Mouse (Mus musculus): ENCODE measurements around the gene Arhgap33.
"Not testable (repeated sequence)": the region's sequence is repeated elsewhere in the genome, so short reads cannot be mapped to it uniquely, and the experiment has no call there.

Arhgap33 gene

DNA sequence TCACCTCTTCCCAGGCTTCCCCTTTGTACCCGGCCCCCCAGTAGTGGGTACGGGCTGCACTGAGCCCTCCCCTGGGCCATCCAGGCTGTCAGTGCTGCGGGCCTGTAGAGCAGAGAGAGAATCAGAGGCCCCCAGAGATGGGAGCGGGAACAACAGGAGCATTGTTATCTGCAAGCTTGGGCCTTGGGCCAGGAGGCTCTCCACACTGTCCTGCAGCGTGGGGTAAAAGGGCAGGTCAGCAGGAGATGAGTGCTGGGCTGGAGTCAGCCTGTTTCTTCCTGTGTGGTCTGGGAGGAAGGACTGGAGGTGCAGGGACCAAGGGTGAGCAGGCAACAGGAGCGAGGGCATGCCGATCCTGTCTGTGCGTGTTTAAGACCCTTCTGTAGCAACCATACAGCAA, 1.9 kb downstream of the Arhgap33 start:
- DNase-seq (ENCODE audit: low read depth, low spot score): no peak
- no peaks in the 10 kb centered on the region for H3K27me3 ChIP-seq (ENCODE audit: control insufficient read depth, insufficient read depth, low read length, poor library complexity, severe bottlenecking)
- H3K36me3 ChIP-seq (ENCODE audit: control insufficient read depth, insufficient read depth, low read length, poor library complexity, severe bottlenecking): no peaks in the 10 kb centered on the region

DNA sequence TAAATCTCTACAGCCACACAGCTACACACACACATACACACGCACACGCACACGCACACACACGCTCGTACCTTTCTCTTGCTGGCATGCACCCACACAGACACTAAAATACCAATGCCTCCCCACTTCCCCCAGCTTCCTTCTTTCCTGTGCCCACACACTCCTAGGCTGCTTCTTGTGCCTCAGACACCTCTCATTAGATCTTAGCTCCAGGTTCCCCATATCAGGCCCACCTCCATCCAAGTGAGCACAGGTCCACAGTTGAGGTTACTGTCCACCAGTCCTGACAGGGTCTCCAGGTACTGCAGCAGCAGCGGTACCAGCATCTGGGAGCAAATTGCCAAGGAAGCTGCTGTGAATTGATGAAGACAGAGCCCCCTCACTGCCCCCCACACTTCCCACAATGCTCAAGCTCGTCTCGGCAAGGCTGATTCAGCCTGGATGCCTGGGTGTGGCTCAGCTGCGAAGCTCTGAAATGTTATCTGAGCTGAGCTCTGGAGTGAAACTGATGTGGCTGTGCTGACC, 3.5 kb downstream of the Arhgap33 start:
- no peak for DNase-seq (ENCODE audit: low read depth, low spot score)
- Histone ChIP-seq H3K27me3 (ENCODE audit: control insufficient read depth, insufficient read depth, low read length, poor library complexity, severe bottlenecking) (no peaks in the 10 kb centered on the region), H3K36me3 (ENCODE audit: control insufficient read depth, insufficient read depth, low read length, poor library complexity, severe bottlenecking) (no peaks in the 10 kb centered on the region)

DNA sequence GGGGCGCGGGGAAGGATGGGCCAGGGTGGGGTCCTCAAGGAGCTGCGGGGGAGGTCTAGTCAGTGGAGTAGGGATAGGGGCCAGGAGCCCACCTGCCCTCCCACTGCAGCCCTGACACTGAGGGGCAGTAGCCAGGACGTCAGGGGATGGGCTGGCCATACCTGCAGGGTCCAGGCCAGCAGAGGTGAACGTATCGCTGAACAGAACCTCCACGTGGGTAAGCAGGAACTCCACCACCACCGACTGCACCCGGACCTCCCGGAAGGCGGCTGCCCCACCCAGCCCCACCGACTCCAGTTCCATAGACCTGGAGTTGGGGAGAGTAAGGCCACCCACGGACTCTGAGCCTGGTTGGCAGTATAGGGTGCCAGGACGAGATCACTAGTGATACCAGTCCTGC, 7.9 kb downstream of the Arhgap33 start:
- no peaks in the 10 kb centered on the region for H3K27me3 ChIP-seq (ENCODE audit: control insufficient read depth, insufficient read depth, low read length, poor library complexity, severe bottlenecking)

DNA sequence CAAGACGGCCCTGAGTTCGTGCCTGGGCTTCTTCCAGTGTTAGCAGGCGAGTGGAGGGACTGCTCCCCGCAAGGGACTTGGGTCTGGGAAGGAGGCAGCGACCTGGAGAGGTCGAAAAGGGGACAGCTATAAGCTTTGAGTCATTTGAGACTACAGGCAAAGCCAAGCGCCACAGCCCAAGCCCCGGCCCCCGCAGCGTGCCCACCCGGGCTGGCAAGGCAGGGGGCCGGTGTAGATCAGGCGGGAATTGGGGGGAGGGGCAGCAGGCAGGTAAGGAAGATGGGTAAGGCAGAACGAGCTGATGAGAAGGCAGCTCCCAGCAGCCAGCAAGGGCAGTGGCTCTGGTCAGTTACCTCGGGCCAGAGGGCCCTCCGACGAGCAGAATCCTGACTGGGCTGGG, 8.5 kb downstream of the Arhgap33 start:
- Histone ChIP-seq H3K36me3 (ENCODE audit: control insufficient read depth, insufficient read depth, low read length, poor library complexity, severe bottlenecking) (no peaks in the 10 kb centered on the region), H3K27me3 (ENCODE audit: control insufficient read depth, insufficient read depth, low read length, poor library complexity, severe bottlenecking) (no peaks in the 10 kb centered on the region)
- no peak for DNase-seq (ENCODE audit: low read depth, low spot score)

More for the DNA sequence above, 7.9 kb downstream of the Arhgap33 start:
- no peak for DNase-seq (ENCODE audit: low read depth, low spot score)
- H3K36me3 ChIP-seq (ENCODE audit: control insufficient read depth, insufficient read depth, low read length, poor library complexity, severe bottlenecking): no peaks in the 10 kb centered on the region

DNA sequence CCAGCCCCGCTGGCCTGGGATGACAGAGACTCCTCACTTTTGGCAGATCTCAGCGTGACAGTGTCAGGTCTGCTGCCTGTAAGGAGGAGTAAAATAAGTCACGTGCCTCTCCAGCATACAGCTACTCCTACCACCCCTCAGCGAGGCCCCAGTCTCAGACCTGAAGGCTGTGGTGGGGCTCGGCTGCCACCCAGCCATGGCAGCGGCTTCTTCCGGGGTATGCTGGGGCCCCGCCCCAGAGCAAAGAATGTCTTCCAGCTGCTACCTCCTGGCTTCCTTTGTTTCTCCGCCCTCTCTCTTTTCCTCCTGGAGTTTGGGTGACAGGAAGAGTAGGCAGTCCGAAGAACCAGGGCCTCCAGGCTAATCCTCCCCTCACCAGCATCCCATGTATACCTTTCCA, 8.9 kb downstream of the Arhgap33 start:
- DNase-seq (ENCODE audit: low read depth, low spot score): no peak
- Histone ChIP-seq H3K27me3 (ENCODE audit: control insufficient read depth, insufficient read depth, low read length, poor library complexity, severe bottlenecking) (no peaks in the 10 kb centered on the region), H3K36me3 (ENCODE audit: control insufficient read depth, insufficient read depth, low read length, poor library complexity, severe bottlenecking) (no peaks in the 10 kb centered on the region)

DNA sequence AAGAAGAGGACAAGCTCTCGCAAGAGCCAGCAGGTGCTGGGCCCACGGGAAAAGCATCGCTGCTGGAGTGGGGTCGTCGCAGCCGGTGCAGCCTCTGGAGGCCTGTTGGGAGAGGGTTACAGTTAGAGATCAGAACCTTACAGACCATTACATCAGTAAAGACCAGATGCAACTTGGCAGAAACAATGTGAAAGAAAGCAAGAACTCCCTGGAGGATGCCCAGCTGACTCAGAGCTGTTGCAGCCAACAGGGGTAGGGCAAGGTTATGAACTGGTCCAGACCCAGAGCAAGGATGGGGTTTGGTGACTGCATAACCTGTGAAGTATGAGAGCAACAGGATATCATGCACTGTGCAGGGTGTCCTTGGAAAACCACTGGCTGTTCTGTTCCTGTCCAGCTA, 10.4 kb downstream of the Arhgap33 start:
- no peak for DNase-seq (ENCODE audit: low read depth, low spot score)
- Histone ChIP-seq H3K27me3 (ENCODE audit: control insufficient read depth, insufficient read depth, low read length, poor library complexity, severe bottlenecking) (no peaks in the 10 kb centered on the region), H3K36me3 (ENCODE audit: control insufficient read depth, insufficient read depth, low read length, poor library complexity, severe bottlenecking) (no peaks in the 10 kb centered on the region)

DNA sequence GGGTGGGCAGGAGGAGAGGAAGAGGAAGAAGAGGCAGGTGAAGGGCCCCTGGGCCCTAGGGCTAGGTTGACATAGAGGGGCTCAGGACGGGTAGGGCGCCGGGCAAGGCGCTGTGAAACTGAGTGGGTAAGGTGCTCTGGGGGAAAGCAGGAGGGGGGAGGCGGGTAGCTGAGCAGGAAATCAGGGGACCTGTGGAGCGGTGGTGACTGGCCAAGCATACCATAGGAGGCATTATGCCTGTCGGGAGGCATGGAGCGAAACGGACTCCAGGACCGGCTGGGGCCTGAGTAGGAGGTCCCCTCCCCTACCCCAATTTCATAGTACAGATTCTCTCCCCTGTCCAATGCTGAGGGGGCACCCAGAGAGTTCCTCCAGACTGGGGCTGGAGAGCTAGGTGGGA, 12.0 kb downstream of the Arhgap33 start:
- DNase-seq (ENCODE audit: low read depth, low spot score): no peak
- Histone ChIP-seq H3K27me3 (ENCODE audit: control insufficient read depth, insufficient read depth, low read length, poor library complexity, severe bottlenecking) (no peaks in the 10 kb centered on the region), H3K36me3 (ENCODE audit: control insufficient read depth, insufficient read depth, low read length, poor library complexity, severe bottlenecking) (no peaks in the 10 kb centered on the region)

DNA sequence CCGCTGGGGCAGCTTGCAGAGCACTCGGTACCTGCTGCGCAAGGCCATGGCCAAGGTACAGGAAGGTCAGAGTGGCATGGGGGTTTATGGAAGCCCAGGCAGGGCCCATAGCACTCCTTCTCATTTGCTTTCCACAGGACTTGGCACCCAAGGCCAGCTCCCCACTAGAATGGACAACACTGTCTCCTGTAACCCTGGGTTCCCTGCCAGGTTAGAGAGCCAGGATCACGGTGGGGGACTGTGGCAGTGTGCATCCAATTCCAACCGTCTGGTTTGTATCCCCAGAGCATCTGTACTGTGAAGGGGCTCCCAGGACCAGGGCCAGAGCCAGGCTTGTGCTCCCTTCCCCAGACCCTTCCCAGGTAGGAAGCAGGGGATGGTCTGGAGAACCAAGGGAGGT, 14.0 kb downstream of the Arhgap33 start:
- Histone ChIP-seq H3K27me3 (ENCODE audit: control insufficient read depth, insufficient read depth, low read length, poor library complexity, severe bottlenecking) (no peaks in the 10 kb centered on the region), H3K36me3 (ENCODE audit: control insufficient read depth, insufficient read depth, low read length, poor library complexity, severe bottlenecking) (no peaks in the 10 kb centered on the region)
- DNase-seq (ENCODE audit: low read depth, low spot score): no peak

DNA sequence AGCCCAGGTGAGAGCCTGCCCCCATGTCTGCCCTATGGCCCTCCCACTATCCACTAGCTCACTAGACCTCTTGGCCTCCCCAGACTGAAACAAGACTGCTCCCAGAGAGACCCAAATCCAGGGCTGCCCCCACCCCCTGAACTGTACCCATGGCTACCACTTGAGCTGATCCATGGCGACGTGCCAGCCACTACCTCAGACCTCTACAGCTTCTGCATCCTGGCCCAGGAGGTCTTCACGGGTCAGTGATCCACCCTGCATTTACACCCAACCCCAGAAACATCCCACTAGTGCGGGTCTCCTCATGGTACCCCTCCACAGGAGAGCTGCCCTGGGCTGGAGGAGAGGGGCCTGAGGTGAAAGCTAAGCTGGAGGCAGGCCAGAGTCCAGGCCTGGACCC, 14.5 kb downstream of the Arhgap33 start:
- DNase-seq (ENCODE audit: low read depth, low spot score): no peak
- no peaks in the 10 kb centered on the region for H3K27me3 ChIP-seq (ENCODE audit: control insufficient read depth, insufficient read depth, low read length, poor library complexity, severe bottlenecking)
- no peaks in the 10 kb centered on the region for H3K36me3 ChIP-seq (ENCODE audit: control insufficient read depth, insufficient read depth, low read length, poor library complexity, severe bottlenecking)

DNA sequence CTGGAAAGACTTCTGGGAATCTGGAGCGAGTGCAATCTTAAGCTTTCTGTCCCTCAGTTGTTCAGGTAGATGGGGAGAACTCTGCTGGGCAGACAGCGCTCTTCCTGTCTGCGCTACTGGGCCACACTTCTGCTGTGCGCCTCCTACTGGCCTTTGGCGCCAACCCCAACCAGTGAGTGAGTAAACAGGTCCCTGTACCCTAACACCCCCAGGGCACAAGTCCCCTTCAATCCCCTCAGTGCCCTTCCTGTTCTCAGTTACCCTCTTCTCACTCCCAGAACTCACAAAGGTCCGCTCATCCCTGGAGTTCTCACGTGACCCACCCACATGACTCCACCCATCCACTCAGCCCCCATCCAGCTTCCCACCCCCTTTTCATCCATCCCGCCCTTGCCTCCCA, 16.5 kb downstream of the Arhgap33 start:
- Histone ChIP-seq H3K27me3 (ENCODE audit: control insufficient read depth, insufficient read depth, low read length, poor library complexity, severe bottlenecking) (no peaks in the 10 kb centered on the region), H3K36me3 (ENCODE audit: control insufficient read depth, insufficient read depth, low read length, poor library complexity, severe bottlenecking) (no peaks in the 10 kb centered on the region)
- no peak for DNase-seq (ENCODE audit: low read depth, low spot score)

DNA sequence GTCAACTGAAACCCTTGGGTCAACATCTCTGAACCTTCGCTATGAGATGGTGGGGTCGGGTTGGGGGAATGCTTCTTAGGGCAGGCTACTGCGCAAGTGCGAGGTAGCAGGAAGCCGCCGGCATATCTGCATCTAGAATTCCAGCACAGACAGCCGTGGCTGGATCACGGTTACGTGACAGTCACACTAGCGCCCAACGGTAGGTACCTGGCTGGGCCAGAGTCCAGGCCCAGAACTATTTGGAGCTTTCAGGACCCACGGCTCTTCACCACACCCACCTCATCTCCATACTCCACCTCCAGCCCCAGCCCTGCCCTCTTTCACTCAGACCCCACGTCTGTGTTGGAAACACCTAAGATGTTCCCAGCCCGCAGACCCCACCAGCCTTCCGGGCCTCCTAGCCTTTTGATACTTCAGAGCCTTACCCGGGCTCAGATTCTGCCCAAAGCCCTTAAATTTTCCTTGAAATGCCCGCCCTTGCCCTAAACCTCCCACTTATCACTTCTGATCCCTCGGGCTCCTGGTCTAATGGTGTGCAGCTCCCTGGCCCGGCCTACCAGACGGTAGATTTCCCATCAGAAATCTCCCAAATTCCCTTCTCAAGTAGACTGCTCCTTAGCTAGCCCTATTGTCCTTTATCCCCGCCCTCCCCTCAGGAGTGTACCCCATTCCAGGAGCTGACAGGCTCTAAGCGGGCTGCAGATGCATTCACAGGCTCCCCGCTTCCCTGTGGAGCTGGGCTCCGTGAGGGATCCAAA, 19.7 kb downstream of the Arhgap33 start:
- DNase-seq (ENCODE audit: low read depth, low spot score): no peak
- no peaks in the 10 kb centered on the region for H3K27me3 ChIP-seq (ENCODE audit: control insufficient read depth, insufficient read depth, low read length, poor library complexity, severe bottlenecking)
- H3K36me3 ChIP-seq (ENCODE audit: control insufficient read depth, insufficient read depth, low read length, poor library complexity, severe bottlenecking): no peaks in the 10 kb centered on the region

DNA sequence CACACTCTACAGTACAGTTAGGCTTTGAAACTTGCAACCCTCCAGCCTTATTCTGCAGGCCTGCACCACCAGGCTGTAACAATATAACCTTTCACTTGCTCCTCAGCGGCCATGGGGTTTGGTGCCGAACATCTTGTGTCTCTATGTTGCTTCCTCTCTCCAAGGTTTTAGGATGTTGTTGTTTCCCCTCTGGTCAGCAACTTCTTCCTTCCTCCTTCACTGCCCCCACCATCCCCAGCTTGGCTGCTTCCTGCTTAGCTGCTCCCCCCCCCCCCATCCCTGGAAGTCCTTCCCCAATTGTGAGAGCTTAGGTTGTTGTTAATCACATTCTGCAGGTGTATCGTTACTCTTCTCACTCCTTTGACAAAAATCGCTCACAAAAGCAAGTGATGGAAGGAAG, 26.8 kb downstream of the Arhgap33 start:
- DNase-seq (ENCODE audit: low read depth, low spot score): no peak
- Histone ChIP-seq H3K36me3 (ENCODE audit: control insufficient read depth, insufficient read depth, low read length, poor library complexity, severe bottlenecking) (no peaks in the 10 kb centered on the region), H3K27me3 (ENCODE audit: control insufficient read depth, insufficient read depth, low read length, poor library complexity, severe bottlenecking) (no peaks in the 10 kb centered on the region)

DNA sequence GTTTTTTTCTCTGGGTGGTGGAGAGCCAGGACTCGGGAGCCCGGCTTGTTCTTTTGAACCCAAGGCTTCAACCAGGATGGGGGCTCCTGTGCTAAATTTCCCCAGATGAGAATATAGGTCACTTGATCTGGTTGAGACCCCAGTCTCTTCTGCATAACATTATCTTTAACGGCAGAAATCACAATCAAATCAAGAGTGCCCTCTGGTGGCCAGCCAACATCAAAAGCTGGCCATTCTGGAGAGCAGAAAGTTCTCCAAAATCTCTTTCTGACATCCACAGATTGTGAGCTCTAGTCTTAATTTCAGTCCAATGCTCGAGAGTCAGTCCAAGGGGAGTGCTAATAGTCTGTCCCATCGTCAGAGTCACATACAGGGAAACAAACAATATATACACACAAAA, 33.7 kb downstream of the Arhgap33 start:
- H3K36me3 ChIP-seq (ENCODE audit: control insufficient read depth, insufficient read depth, low read length, poor library complexity, severe bottlenecking); H3K27me3 ChIP-seq (ENCODE audit: control insufficient read depth, insufficient read depth, low read length, poor library complexity, severe bottlenecking); DNase-seq (ENCODE audit: low read depth, low spot score): not testable (repeated sequence)

DNA sequence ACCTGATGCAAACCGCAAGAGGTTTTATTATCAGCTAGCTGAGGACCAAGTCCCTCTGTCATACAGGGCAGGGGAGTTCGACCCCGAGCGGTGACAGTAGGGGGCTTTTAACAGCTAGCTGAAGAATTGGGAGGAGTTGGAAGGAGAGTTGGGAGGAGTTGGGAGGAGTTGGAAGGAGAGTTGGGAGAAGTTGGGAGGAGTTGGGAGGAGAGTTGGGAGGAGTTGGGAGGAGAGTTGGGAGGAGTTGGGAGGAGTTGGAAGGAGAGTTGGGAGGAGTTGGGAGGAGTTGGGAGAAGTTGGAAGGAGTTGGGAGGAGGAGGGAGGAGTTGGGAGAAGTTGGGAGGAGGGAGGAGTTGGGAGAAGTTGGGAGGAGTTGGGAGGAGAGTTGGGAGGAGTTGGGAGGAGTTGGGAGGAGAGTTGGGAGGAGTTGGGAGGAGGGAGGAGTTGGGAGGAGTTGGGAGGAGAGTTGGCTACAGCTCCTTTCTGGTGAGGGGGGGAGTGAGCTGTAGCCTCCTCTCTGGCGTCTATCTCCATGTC, 39.3 kb downstream of the Arhgap33 start:
- not testable (repeated sequence) for H3K27me3 ChIP-seq (ENCODE audit: control insufficient read depth, insufficient read depth, low read length, poor library complexity, severe bottlenecking); DNase-seq (ENCODE audit: low read depth, low spot score); H3K36me3 ChIP-seq (ENCODE audit: control insufficient read depth, insufficient read depth, low read length, poor library complexity, severe bottlenecking)

DNA sequence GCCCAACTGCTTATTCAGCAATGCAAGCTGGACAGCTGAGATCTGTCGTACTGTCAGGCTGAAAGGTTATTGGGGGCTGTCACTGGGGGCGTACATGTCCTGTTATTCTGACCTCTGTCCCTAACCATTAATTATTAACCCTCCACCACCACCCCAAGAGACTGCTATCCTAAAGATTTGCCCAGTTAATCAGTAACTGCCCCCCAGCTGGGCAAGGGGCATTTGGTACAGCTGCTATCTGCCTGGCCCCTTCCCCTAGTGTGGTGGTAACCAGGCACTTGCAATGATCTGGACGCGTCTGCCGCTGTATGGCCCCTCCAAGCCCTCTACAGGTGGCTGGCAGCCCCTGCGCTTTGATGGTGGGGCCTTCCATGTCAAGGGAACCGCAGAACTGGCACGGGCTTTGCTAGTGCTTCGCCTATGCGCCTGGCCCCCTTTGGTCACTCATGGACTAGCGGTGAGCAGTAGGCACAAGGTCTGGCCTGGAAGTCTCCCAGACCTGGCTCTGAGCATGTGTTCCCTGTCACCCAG, 41.4 kb downstream of the Arhgap33 start, which contains the start of gene Prodh2:
Gene Prodh2, plus strand, starts transcription at position 222 of the 531 bp plus-strand sequence.
- DNase-seq (ENCODE audit: low read depth, low spot score): no peak
- Histone ChIP-seq H3K36me3 (ENCODE audit: control insufficient read depth, insufficient read depth, low read length, poor library complexity, severe bottlenecking) (no peaks in the 10 kb centered on the region), H3K27me3 (ENCODE audit: control insufficient read depth, insufficient read depth, low read length, poor library complexity, severe bottlenecking) (no peaks in the 10 kb centered on the region)

All from splenic B cell, adult 2 months (primary cell).